Mouse (Mus musculus): ENCODE data around the gene Rftn1. TPM values are rescaled to one million over a fixed set of nuclear protein-coding genes. Genes with fewer than 3 reads are reported as not detected.

Gene Rftn1
- polyA plus RNA-seq, 1 experiment, result 102 TPM

DNA sequence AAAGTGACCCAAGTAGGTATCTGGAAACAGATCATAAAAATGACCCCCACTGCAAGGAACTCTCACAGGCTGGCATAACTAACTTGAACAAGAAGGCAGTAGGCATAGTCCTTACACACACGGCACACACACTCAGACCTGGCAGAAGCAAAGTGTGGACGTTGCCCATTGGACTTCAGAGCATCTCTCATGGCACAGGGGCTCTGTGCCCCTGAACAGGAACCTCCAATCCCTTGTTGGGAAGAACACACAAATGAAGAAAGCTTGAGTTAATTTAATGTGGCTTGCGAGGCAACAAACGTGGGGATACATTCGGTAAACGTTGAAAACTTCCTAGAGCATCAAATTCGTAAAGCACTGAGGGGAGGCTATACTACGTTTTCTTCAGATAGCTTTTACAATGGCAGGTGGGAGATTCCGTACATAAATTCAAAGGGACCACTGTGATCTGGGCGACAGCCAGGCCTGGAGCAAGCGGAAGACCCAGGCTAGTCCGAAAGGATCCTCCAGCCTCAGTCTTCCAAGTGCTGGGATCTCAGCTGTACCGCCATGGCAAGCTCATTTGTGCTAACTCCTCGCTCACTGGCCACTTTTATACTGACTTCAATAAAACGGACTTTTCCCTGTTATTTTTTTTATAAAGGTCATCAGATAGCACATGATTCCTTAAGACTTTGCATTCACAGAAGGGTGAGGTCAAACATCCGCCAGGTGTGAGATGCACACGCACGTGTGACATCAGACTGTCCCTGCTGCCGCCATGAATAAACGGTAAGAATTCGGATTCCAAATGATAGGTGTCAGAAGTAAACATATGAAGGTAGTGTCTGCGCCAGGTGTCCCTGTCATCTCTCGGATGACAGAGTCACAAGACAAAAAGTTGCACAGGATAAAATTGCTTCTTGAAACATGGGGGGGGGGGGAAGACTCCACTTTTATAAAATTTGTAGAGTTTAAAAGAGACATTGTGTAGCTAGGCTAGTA is 117.2 kb downstream of the Rftn1 start:
- Histone ChIP-seq H3K4me1 (replicated peaks; ENCODE audit: control insufficient read depth, insufficient read depth, low read length) (peaks cover 25% of the 10 kb centered on the region), H3K27ac (ENCODE audit: control insufficient read depth, insufficient read depth, low read length) (no peak overlapping the region), H3K36me3 (ENCODE audit: control insufficient read depth, insufficient read depth, low read length) (peaks cover 13% of the 10 kb centered on the region; the same call in 1 of the 2 replicates), H3K4me3 (ENCODE audit: control insufficient read depth, insufficient read depth, low read length) (no peak overlapping the region), H3K27me3 (ENCODE audit: control insufficient read depth, insufficient read depth, low read length) (no peaks in the 10 kb centered on the region)
- no peak for DNase-seq
- 97% methylated on average over 23 of the region's 23 CpGs for WGBS
- TF ChIP-seq POLR2A (IDR thresholded peaks at IDR 0.05; ENCODE audit: control insufficient read depth, extremely low read depth, insufficient read depth, low read length, poor library complexity), result no peak
- TF ChIP-seq CTCF (IDR thresholded peaks at IDR 0.05; ENCODE audit: borderline replicate concordance, control insufficient read depth, extremely low read depth, insufficient read depth, low read length, poor library complexity), result no peak

DNA sequence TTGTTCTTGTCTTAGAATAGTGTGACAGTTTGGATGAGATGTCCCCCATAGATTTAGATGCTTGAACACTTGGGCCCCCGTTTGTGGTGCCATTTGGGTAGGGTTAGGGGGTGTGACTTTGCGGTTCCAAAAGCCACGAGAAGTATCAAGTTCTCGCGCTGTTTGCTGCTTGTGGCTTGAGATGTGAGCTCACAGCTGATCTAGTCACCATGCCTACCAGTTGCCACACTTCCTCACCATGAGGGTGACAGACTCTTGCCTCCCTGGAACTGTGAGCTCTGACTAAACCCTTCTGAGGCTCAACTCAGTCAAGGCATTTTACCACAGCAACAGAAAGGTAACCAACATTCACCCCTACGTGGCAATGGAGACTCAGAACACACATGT is 118.9 kb downstream of the Rftn1 start:
- TF ChIP-seq CTCF (IDR thresholded peaks at IDR 0.05; ENCODE audit: borderline replicate concordance, control insufficient read depth, extremely low read depth, insufficient read depth, low read length, poor library complexity) (no peak), POLR2A (IDR thresholded peaks at IDR 0.05; ENCODE audit: control insufficient read depth, extremely low read depth, insufficient read depth, low read length, poor library complexity) (no peak)
- H3K4me3 ChIP-seq (ENCODE audit: control insufficient read depth, insufficient read depth, low read length), result no peak overlapping the region
- 6% methylated on average over 6 of the region's 6 CpGs for WGBS
- no peak overlapping the region for H3K27ac ChIP-seq (ENCODE audit: control insufficient read depth, insufficient read depth, low read length)
- peaks cover 13% of the 10 kb centered on the region; the same call in 1 of the 2 replicates for H3K36me3 ChIP-seq (ENCODE audit: control insufficient read depth, insufficient read depth, low read length)
- peaks cover 25% of the 10 kb centered on the region for H3K4me1 ChIP-seq (replicated peaks; ENCODE audit: control insufficient read depth, insufficient read depth, low read length)
- H3K27me3 ChIP-seq (ENCODE audit: control insufficient read depth, insufficient read depth, low read length), result no peaks in the 10 kb centered on the region
- peak; percentile 75 for DNase-seq

DNA sequence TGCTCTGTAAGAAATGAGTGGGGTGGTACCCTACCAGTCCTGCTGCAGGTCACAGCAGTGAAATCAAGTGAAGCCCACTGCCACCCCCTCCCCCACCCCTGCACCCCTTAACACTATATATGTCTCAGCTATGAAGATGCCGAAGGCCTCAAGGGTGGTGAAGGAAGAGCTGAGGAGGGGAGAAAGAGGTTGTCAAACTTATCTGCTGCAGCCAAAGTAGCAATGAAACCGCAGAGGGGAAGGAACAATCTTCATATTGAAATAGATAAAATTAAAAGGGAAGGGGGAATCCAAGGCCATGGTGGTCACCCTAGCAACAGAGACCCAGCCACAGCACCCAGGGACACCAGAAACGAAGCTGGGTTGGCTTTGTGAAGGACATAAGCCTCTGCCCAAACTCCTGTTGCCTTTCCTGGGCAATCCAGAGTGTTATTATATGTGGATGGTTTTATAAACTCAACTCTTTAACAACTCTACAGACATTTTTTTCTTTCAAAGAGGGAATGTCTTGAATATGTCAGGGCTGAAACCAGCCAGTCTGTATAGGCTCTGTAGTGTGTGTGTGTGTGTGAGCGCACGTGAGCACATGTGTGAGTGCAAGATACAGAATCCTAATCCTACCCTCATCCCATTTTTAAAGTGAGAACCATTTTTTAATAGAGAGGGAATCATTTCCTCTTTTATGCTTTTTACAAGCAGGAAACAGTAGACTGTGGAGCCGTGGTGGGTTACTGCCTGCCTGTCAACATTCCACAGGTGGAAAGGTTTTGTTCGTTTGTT is 119.5 kb downstream of the Rftn1 start:
- H3K36me3 ChIP-seq (ENCODE audit: control insufficient read depth, insufficient read depth, low read length), result peaks cover 13% of the 10 kb centered on the region; the same call in 1 of the 2 replicates
- no peak for TF ChIP-seq CTCF (IDR thresholded peaks at IDR 0.05; ENCODE audit: borderline replicate concordance, control insufficient read depth, extremely low read depth, insufficient read depth, low read length, poor library complexity)
- no peak for TF ChIP-seq POLR2A (IDR thresholded peaks at IDR 0.05; ENCODE audit: control insufficient read depth, extremely low read depth, insufficient read depth, low read length, poor library complexity)
- no peak overlapping the region for H3K4me3 ChIP-seq (ENCODE audit: control insufficient read depth, insufficient read depth, low read length)
- DNase-seq, result no peak
- H3K4me1 ChIP-seq (replicated peaks; ENCODE audit: control insufficient read depth, insufficient read depth, low read length), result peaks cover 25% of the 10 kb centered on the region
- no peaks in the 10 kb centered on the region for H3K27me3 ChIP-seq (ENCODE audit: control insufficient read depth, insufficient read depth, low read length)
- WGBS, result 64% methylated on average over 7 of the region's 7 CpGs
- H3K27ac ChIP-seq (ENCODE audit: control insufficient read depth, insufficient read depth, low read length), result peak overlapping the region; percentile 64; the same call in 1 of the 2 replicates

DNA sequence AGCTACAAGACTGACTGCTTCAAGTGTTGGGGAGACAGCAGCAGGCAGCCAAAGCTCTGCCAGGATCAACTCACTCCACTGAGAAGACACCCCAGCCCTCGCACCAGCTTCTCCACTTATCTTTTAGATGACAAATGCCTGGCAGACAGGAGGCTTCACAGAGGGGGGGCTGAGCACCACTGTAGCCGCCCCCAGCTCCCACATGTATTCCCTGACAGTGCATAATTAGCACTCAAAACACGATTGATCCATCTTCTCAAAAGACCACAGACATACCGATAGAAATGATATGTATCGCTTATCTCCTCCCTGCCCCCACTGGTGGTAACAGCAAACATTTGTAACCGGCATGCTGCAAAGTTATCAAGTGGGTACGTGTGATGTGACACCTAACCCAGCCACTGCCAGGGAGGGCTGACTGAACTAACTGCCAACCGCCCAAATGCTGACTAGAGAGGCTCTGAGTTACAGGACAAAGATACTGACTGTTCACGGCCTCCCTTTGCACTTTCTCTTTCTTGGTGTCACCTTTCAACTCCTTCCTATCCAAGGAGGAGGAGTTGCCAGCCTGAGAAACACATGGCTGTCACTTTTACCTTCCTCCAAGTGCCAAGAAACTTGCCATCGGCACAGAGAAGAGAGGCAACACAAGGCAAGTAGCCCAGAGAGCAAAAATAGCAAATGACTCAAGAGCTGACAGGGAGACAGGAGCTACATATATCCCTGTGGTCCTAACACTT is 120.4 kb downstream of the Rftn1 start:
- DNase-seq, result no peak
- Histone ChIP-seq H3K27ac (ENCODE audit: control insufficient read depth, insufficient read depth, low read length) (peak overlapping the region; percentile 21; the same call in 1 of the 2 replicates), H3K36me3 (ENCODE audit: control insufficient read depth, insufficient read depth, low read length) (peaks cover 13% of the 10 kb centered on the region; the same call in 1 of the 2 replicates), H3K4me3 (ENCODE audit: control insufficient read depth, insufficient read depth, low read length) (no peak overlapping the region), H3K27me3 (ENCODE audit: control insufficient read depth, insufficient read depth, low read length) (no peaks in the 10 kb centered on the region), H3K4me1 (replicated peaks; ENCODE audit: control insufficient read depth, insufficient read depth, low read length) (peaks cover 25% of the 10 kb centered on the region)
- TF ChIP-seq CTCF (IDR thresholded peaks at IDR 0.05; ENCODE audit: borderline replicate concordance, control insufficient read depth, extremely low read depth, insufficient read depth, low read length, poor library complexity) (no peak), POLR2A (IDR thresholded peaks at IDR 0.05; ENCODE audit: control insufficient read depth, extremely low read depth, insufficient read depth, low read length, poor library complexity) (no peak)
- 64% methylated on average over 10 of the region's 10 CpGs for WGBS

DNA sequence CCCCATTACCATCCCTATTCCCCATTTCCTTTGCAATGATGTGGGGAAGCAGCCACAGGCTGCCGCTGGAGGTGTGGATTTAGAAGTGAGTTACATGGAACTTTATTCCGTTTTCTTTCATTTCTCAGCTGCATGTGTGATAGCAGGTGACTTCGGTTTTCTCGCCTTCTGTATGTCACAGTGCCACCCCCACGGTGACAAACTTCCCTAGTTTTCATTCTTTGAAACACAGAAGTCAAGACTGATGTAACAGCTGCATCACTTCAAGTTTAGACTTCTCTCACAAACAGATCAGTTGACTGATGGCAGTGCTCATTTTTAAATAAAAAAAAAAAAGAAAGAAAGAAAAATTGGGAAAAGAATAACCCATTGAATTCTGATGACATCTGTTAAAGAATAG is 121.3 kb downstream of the Rftn1 start:
- 75% methylated on average over 5 of the region's 5 CpGs for WGBS
- no peaks in the 10 kb centered on the region for H3K27me3 ChIP-seq (ENCODE audit: control insufficient read depth, insufficient read depth, low read length)
- peaks cover 25% of the 10 kb centered on the region for H3K4me1 ChIP-seq (replicated peaks; ENCODE audit: control insufficient read depth, insufficient read depth, low read length)
- H3K4me3 ChIP-seq (ENCODE audit: control insufficient read depth, insufficient read depth, low read length), result no peak overlapping the region
- no peak overlapping the region for H3K27ac ChIP-seq (ENCODE audit: control insufficient read depth, insufficient read depth, low read length)
- no peak for DNase-seq
- H3K36me3 ChIP-seq (ENCODE audit: control insufficient read depth, insufficient read depth, low read length), result peaks cover 12% of the 10 kb centered on the region; the same call in 1 of the 2 replicates
- TF ChIP-seq POLR2A (IDR thresholded peaks at IDR 0.05; ENCODE audit: control insufficient read depth, extremely low read depth, insufficient read depth, low read length, poor library complexity) (no peak), CTCF (IDR thresholded peaks at IDR 0.05; ENCODE audit: borderline replicate concordance, control insufficient read depth, extremely low read depth, insufficient read depth, low read length, poor library complexity) (no peak)

Measured in thymus, adult 2 months (tissue).